Mouse (Mus musculus) hindbrain, embryonic 15.5 days (tissue): Measurements from ENCODE around the gene Fam205c. TPM values are rescaled to one million over a fixed set of nuclear protein-coding genes. Genes with fewer than 3 reads are reported as not detected.
A peak's percentile ranks its signal among the peaks of the same experiment; 100 is the strongest.
"Not testable (repeated sequence)": the region's sequence is repeated elsewhere in the genome, so short reads cannot be mapped to it uniquely, and the experiment has no call there.

Experiments used
- ATAC-seq: fragments of 200-750 bp; cut with Nextera tagmentation; 2 replicates; pipeline ENCODE4 v1.8.0; 2017; ENCODE audit warnings: low read depth, moderate number of reproducible peaks, moderate TSS enrichment; ENCODE audit not compliant: low FRiP score
- H3K27ac ChIP-seq: fragments of 300-500 bp; sonication (generic); replicated peaks from 2 replicates; pipeline ENCODE4 v1.5.1; 2015; ENCODE audit warnings: mild to moderate bottlenecking, inconsistent platforms
- H3K27me3 ChIP-seq: fragments of 300-500 bp; sonication (generic); 2 replicates; pipeline ENCODE4 v1.6.1; 2015; ENCODE audit warnings: control low read depth, inconsistent platforms
- H3K36me3 ChIP-seq: fragments of 300-500 bp; sonication (generic); 2 replicates; pipeline ENCODE4 v1.6.1; 2015; ENCODE audit warnings: control low read depth, inconsistent platforms
- H3K4me1 ChIP-seq: fragments of 300-500 bp; sonication (generic); replicated peaks from 2 replicates; pipeline ENCODE4 v1.6.1; 2015; ENCODE audit warnings: control low read depth, inconsistent platforms
- H3K4me2 ChIP-seq: fragments of 300-500 bp; sonication (generic); 2 replicates; pipeline ENCODE4 v1.6.1; 2015; ENCODE audit warnings: moderate library complexity, mild to moderate bottlenecking, inconsistent platforms
- H3K4me3 ChIP-seq: fragments of 300-500 bp; sonication (generic); 2 replicates; pipeline ENCODE4 v1.5.1; 2015; ENCODE audit warnings: mild to moderate bottlenecking, inconsistent platforms
- H3K9ac ChIP-seq: fragments of 300-500 bp; sonication (generic); 2 replicates; pipeline ENCODE4 v1.6.1; 2015; ENCODE audit warnings: inconsistent platforms
- H3K9me3 ChIP-seq: fragments of 300-500 bp; sonication (generic); 2 replicates; pipeline ENCODE4 v1.6.1; 2016; ENCODE audit warnings: control low read depth, inconsistent platforms
- WGBS: fragments of 180-500 bp; shearing (Covaris S2); methylation state at CpG from one replicate; pipeline ENCODE4 v1.1.7; 2015; 5-methylcytosine and 5-hydroxymethylcytosine counted together
- polyA plus RNA-seq: library from polyadenylated mRNA; unstranded; fragments of >200 nt; fragmentation: Nextera tagmentation; extraction: Ambion mirVana; gene quantifications from 2 replicates; pipeline ENCODE4 v1.2.1, GENCODE M21; 2015

Gene Fam205c
- polyA plus RNA-seq, 1 experiment from 2014 or later: 1.8 TPM

- Histone ChIP-seq H3K27me3 (no peaks in the 10 kb centered on the region), H3K36me3 (no peaks in the 10 kb centered on the region), H3K4me2 (no peak overlapping the region), H3K4me1 (0 out of 2 replicates have a peak, but pooled peaks cover 3% of the 10 kb centered on the region), H3K9ac (no peak overlapping the region), H3K4me3 (no peak overlapping the region), H3K27ac (no peak overlapping the region), H3K9me3 (no peaks in the 10 kb centered on the region)
- peak; percentile 96 for ATAC-seq
- WGBS: 38% methylated on average over 5 of the region's 5 CpGs
Observed at GRCm38 (mm10) chr4:42876586-42877291, 2.7 kb upstream of the Fam205c start.

GRCm38 (mm10) chr4:42872746-42873435 lies 1.1 kb downstream of the Fam205c start:
- ATAC-seq: no peak
- H3K36me3 ChIP-seq: no peaks in the 10 kb centered on the region
- H3K9me3 ChIP-seq: no peaks in the 10 kb centered on the region
- no peak overlapping the region for H3K4me2 ChIP-seq
- no peaks in the 10 kb centered on the region for H3K27me3 ChIP-seq
- no peak overlapping the region for H3K4me3 ChIP-seq
- H3K27ac ChIP-seq: no peak overlapping the region
- no peak overlapping the region for H3K9ac ChIP-seq
- 88% methylated on average over 16 of the region's 16 CpGs for WGBS
- no peaks in the 10 kb centered on the region for H3K4me1 ChIP-seq

DNA sequence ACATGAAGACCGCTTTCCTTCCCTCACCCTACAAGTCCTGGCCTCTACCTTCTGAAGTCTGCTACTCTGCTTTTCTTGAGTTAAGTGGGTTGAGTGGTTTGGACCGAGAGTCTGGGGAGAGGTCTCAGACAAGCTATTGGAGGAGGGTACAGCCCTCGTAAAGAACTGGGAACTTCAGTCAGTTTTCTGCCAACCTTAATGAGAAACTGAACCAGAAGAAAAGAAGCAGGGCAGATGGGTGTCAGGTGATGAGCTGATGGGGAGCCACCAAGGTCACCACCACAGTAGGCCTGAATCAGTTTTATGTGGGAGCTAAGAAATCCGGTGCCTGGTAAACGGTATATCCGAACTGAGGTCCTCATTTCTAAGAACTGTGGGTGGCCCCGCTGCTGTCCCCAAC lies 1.9 kb downstream of the Fam205c start:
- no peaks in the 10 kb centered on the region for H3K27me3 ChIP-seq
- no peaks in the 10 kb centered on the region for H3K9me3 ChIP-seq
- WGBS: 96% methylated on average over 7 of the region's 7 CpGs
- no peaks in the 10 kb centered on the region for H3K4me1 ChIP-seq
- no peak overlapping the region for H3K4me3 ChIP-seq
- no peak overlapping the region for H3K9ac ChIP-seq
- H3K27ac ChIP-seq: no peak overlapping the region
- ATAC-seq: no peak
- no peak overlapping the region for H3K4me2 ChIP-seq
- no peaks in the 10 kb centered on the region for H3K36me3 ChIP-seq

- Histone ChIP-seq H3K9ac (no peak overlapping the region), H3K4me3 (no peak overlapping the region), H3K36me3 (no peaks in the 10 kb centered on the region), H3K27me3 (no peaks in the 10 kb centered on the region), H3K9me3 (no peaks in the 10 kb centered on the region), H3K27ac (no peak overlapping the region), H3K4me1 (no peaks in the 10 kb centered on the region), H3K4me2 (no peak overlapping the region)
- 80% methylated on average over 5 of the region's 5 CpGs for WGBS
- ATAC-seq: no peak
Observed at GRCm38 (mm10) chr4:42870748-42871147, 3.3 kb downstream of the Fam205c start.

DNA sequence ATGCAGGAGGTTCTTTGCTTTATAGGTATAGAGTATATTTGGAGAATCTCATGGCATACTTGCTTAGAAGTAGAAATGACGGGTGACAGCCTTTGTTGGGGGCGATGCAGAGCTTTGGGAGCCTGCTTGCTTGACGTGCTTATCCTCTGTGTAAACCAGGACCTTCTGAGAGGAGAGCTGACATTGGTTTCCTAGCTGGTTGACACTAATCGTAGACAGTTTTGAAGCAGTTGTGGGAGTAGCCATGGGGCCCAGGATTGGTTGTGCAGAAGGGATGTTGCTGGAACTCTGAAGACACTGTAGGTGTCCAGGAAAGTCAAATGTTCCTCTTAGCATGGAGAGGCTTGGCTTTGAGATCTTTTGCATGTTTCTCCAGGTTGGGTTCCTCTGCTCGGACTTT lies 5.8 kb downstream of the Fam205c start:
- Histone ChIP-seq H3K9me3 (no peaks in the 10 kb centered on the region), H3K4me3 (no peak overlapping the region), H3K36me3 (no peaks in the 10 kb centered on the region), H3K27me3 (no peaks in the 10 kb centered on the region), H3K4me2 (no peak overlapping the region), H3K9ac (no peak overlapping the region), H3K27ac (no peak overlapping the region), H3K4me1 (no peaks in the 10 kb centered on the region)
- WGBS: 89% methylated on average over 5 of the region's 5 CpGs
- no peak for ATAC-seq

DNA sequence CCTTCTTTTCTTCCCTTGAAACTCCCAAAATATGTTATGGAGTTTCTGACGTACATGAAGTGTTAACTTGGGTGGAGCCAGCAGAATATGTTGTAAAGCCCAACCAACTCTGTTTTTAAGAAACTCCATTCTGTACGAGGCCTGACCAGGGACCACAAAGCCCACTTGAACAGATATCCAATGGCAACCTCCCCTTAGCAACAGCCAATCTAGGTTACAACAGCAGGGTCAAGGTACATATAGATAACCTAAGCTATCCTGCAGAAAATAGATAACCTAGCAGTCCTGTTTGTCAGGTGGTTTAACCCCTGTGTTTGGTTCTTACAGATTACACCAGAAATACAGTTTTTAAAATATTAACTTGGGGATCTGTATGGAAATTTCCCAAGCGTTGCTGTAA lies 6.6 kb downstream of the Fam205c start:
- no peaks in the 10 kb centered on the region for H3K36me3 ChIP-seq
- no peaks in the 10 kb centered on the region for H3K27me3 ChIP-seq
- no peaks in the 10 kb centered on the region for H3K4me1 ChIP-seq
- no peaks in the 10 kb centered on the region for H3K9me3 ChIP-seq
- no peak overlapping the region for H3K4me3 ChIP-seq
- 81% methylated on average over 3 of the region's 3 CpGs for WGBS
- ATAC-seq: no peak
- H3K9ac ChIP-seq: no peak overlapping the region
- no peak overlapping the region for H3K27ac ChIP-seq
- no peak overlapping the region for H3K4me2 ChIP-seq

DNA sequence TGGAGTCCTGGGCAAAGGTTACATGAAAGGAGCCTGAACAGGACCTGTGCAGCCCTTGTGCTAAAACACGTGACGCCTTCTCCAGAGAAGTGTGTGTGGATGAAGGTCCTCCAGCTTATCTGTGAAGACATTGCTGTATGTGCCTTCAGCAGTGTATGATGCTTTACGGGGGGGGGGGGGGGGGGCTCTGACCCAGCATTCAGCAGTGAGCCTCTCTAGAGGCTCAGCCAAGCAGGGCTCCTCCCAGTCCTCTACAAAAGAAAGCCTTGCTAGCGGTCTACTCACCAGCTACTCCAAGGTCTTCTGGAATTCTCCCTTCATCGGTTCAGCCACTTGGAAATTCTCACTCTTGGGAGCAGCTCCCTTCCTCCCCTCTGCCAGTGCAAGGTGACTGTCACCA lies 10.5 kb downstream of the Fam205c start:
- 85% methylated on average over 5 of the region's 5 CpGs for WGBS
- ATAC-seq, H3K9ac ChIP-seq, H3K27me3 ChIP-seq, H3K9me3 ChIP-seq, H3K4me1 ChIP-seq, H3K4me2 ChIP-seq, H3K36me3 ChIP-seq, H3K27ac ChIP-seq, H3K4me3 ChIP-seq: not testable (repeated sequence)

GRCm38 (mm10) chr4:42860483-42860882 lies 13.6 kb downstream of the Fam205c start:
- WGBS: 88% methylated on average over 9 of the region's 9 CpGs

DNA sequence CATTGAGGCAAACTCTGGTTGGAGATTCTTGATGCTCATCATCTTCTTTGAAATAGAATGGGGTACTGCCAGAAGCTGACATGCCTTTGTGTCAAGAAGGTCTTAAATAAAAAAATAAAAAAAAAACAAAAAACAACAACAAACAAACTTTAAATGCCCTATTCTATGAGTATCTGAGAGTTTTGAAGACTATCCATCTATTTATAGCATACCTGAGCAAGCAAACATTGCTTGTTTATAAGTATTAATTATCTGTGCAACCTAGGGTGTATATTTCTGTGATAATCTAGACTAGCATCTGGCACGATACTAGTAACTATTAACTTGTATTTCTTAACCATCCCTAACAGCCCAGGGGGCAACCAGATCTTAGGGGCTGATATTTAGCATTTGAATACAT lies 17.4 kb downstream of the Fam205c start, which contains the start of gene Gm12394:
TSS of gene Gm12394 (minus strand) at position 101 of the 400 bp plus-strand sequence.
- H3K36me3 ChIP-seq, H3K9me3 ChIP-seq, H3K4me1 ChIP-seq, H3K9ac ChIP-seq, H3K4me2 ChIP-seq, ATAC-seq, H3K4me3 ChIP-seq, H3K27ac ChIP-seq, H3K27me3 ChIP-seq: not testable (repeated sequence)
- WGBS: 88% methylated on average over 1 of the region's 1 CpGs

More at GRCm38 (mm10) chr4:42860483-42860882, 13.6 kb downstream of the Fam205c start:
- H3K9ac ChIP-seq, H3K27me3 ChIP-seq, ATAC-seq, H3K27ac ChIP-seq, H3K36me3 ChIP-seq, H3K4me2 ChIP-seq, H3K4me3 ChIP-seq, H3K4me1 ChIP-seq, H3K9me3 ChIP-seq: not testable (repeated sequence)

- not testable (repeated sequence) for ATAC-seq, H3K36me3 ChIP-seq, H3K9ac ChIP-seq, H3K4me2 ChIP-seq, H3K27ac ChIP-seq, H3K4me1 ChIP-seq, H3K27me3 ChIP-seq, H3K9me3 ChIP-seq, H3K4me3 ChIP-seq
- WGBS: 100% methylated on average over 1 of the region's 1 CpGs
Observed at GRCm38 (mm10) chr4:42853788-42854187, 20.2 kb downstream of the Fam205c start, which contains the start of gene Fam205a1. TSS of gene Fam205a1 (minus strand) at chr4:42853888.
